Mouse (Mus musculus) neural tube, embryonic 15.5 days (tissue): ENCODE results near the gene Atp8b2. TPM values are rescaled to one million over a fixed set of nuclear protein-coding genes. Genes with fewer than 3 reads are reported as not detected.
A peak's percentile ranks its signal among the peaks of the same experiment; 100 is the strongest.

Experiments used
- ATAC-seq: fragments of 200-750 bp; cut with Nextera tagmentation; 2 replicates; pipeline ENCODE4 v1.8.0; 2017; ENCODE audit warnings: mild to moderate bottlenecking, moderate TSS enrichment, moderate library complexity; ENCODE audit not compliant: low FRiP score
- H3K27ac ChIP-seq: fragments of 300-500 bp; sonication (generic); replicated peaks from 2 replicates; pipeline ENCODE4 v1.5.1; 2015; ENCODE audit warnings: mild to moderate bottlenecking, inconsistent platforms
- H3K27me3 ChIP-seq: fragments of 300-500 bp; sonication (generic); replicated peaks from 2 replicates; pipeline ENCODE4 v1.6.1; 2015; ENCODE audit warnings: inconsistent platforms
- H3K36me3 ChIP-seq: fragments of 300-500 bp; sonication (generic); 2 replicates; pipeline ENCODE4 v1.6.1; 2015; ENCODE audit warnings: inconsistent platforms
- H3K4me1 ChIP-seq: fragments of 300-500 bp; sonication (generic); 2 replicates; pipeline ENCODE4 v1.6.1; 2015; ENCODE audit warnings: inconsistent platforms
- H3K4me2 ChIP-seq: fragments of 300-500 bp; sonication (generic); 2 replicates; pipeline ENCODE4 v1.6.1; 2015; ENCODE audit warnings: inconsistent platforms, mild to moderate bottlenecking, moderate library complexity
- H3K4me3 ChIP-seq: fragments of 300-500 bp; sonication (generic); replicated peaks from 2 replicates; pipeline ENCODE4 v1.5.1; 2015; ENCODE audit warnings: mild to moderate bottlenecking, inconsistent platforms
- H3K9ac ChIP-seq: fragments of 300-500 bp; sonication (generic); replicated peaks from 2 replicates; pipeline ENCODE4 v1.6.1; 2015; ENCODE audit warnings: mild to moderate bottlenecking, inconsistent platforms
- H3K9me3 ChIP-seq: fragments of 300-500 bp; sonication (generic); replicated peaks from 2 replicates; pipeline ENCODE4 v1.6.1; 2016; ENCODE audit warnings: inconsistent platforms
- WGBS: fragments of 180-500 bp; shearing (Covaris S2); methylation state at CpG from one replicate; pipeline ENCODE4 v1.1.7; 2015; ENCODE audit warnings: mixed read lengths; 5-methylcytosine and 5-hydroxymethylcytosine counted together
- polyA plus RNA-seq: library from polyadenylated mRNA; unstranded; fragments of >200 nt; fragmentation: Nextera tagmentation; extraction: Ambion mirVana; gene quantifications from 2 replicates; pipeline ENCODE4 v1.2.1, GENCODE M21; 2015

Atp8b2 gene
- polyA plus RNA-seq: 11.9 and 12.9 TPM in 2 replicates

- ATAC-seq: peak; percentile 70
- Histone ChIP-seq H3K4me1 (peaks cover 65% of the 10 kb centered on the region), H3K27me3 (no peaks in the 10 kb centered on the region), H3K4me3 (peak within 1 kb of the TSS; percentile 88), H3K4me2 (peak within 1 kb of the TSS; percentile 97), H3K9ac (peak within 1 kb of the TSS; percentile 93), H3K36me3 (peaks cover 3% of the 10 kb centered on the region; the same call in 1 of the 2 replicates), H3K9me3 (no peaks in the 10 kb centered on the region), H3K27ac (peak within 1 kb of the TSS; percentile 94)
- WGBS: under 1% methylated on average over 28 of the region's 35 CpGs
These were observed at the start of gene Atp8b2 for GRCm38 (mm10) chr3:89963221-89963763. Gene Atp8b2 (minus strand): TSS chr3:89963508.

GRCm38 (mm10) chr3:90010291-90010690 lies 47.0 kb upstream of the Atp8b2 start:
- no peaks in the 10 kb centered on the region for H3K27me3 ChIP-seq
- H3K9me3 ChIP-seq: no peaks in the 10 kb centered on the region
- no peak overlapping the region for H3K4me2 ChIP-seq
- H3K27ac ChIP-seq: no peak overlapping the region
- WGBS: 93% methylated on average over 2 of the region's 2 CpGs
- no peak overlapping the region for H3K4me3 ChIP-seq
- no peak for ATAC-seq
- peaks cover 96% of the 10 kb centered on the region for H3K36me3 ChIP-seq
- no peak overlapping the region for H3K9ac ChIP-seq
- H3K4me1 ChIP-seq: no peaks in the 10 kb centered on the region

- H3K27ac ChIP-seq: no peak overlapping the region
- no peaks in the 10 kb centered on the region for H3K27me3 ChIP-seq
- ATAC-seq: no peak
- peaks cover 67% of the 10 kb centered on the region for H3K36me3 ChIP-seq
- no peak overlapping the region for H3K4me2 ChIP-seq
- H3K9me3 ChIP-seq: no peaks in the 10 kb centered on the region
- 60% methylated on average over 3 of the region's 3 CpGs for WGBS
- H3K9ac ChIP-seq: no peak overlapping the region
- no peak overlapping the region for H3K4me3 ChIP-seq
- H3K4me1 ChIP-seq: peaks cover 8% of the 10 kb centered on the region
These were observed 40.9 kb upstream of the Atp8b2 start for GRCm38 (mm10) chr3:90004091-90004796.

- peak overlapping the region; percentile 5; the same call in 1 of the 2 replicates for H3K27ac ChIP-seq
- H3K9me3 ChIP-seq: no peaks in the 10 kb centered on the region
- no peak overlapping the region for H3K4me3 ChIP-seq
- H3K27me3 ChIP-seq: no peaks in the 10 kb centered on the region
- no peak overlapping the region for H3K4me2 ChIP-seq
- 0 out of 2 replicates have a peak overlapping the region, but pooled peaks have one; percentile 73 for H3K9ac ChIP-seq
- no peak for ATAC-seq
- H3K4me1 ChIP-seq: peaks cover 26% of the 10 kb centered on the region
- H3K36me3 ChIP-seq: peaks cover 41% of the 10 kb centered on the region
- 88% methylated on average over 4 of the region's 4 CpGs for WGBS
These were observed 36.5 kb upstream of the Atp8b2 start for GRCm38 (mm10) chr3:89999830-90000229.

GRCm38 (mm10) chr3:89999090-89999489 lies 35.8 kb upstream of the Atp8b2 start:
- Histone ChIP-seq H3K36me3 (peaks cover 46% of the 10 kb centered on the region), H3K4me2 (peak overlapping the region; percentile 93), H3K9me3 (no peaks in the 10 kb centered on the region), H3K9ac (peak overlapping the region; percentile 73), H3K4me1 (peaks cover 26% of the 10 kb centered on the region), H3K4me3 (peak overlapping the region; percentile 76), H3K27me3 (no peaks in the 10 kb centered on the region), H3K27ac (peak overlapping the region; percentile 91)
- WGBS: 15% methylated on average over 8 of the region's 8 CpGs
- ATAC-seq: peak; percentile 35; the same call in 1 of the 2 replicates

GRCm38 (mm10) chr3:89998612-89999054 lies 35.3 kb upstream of the Atp8b2 start, which contains the start of gene Hax1:
Gene Hax1 (minus strand): TSS chr3:89998780.
- Histone ChIP-seq H3K9me3 (no peaks in the 10 kb centered on the region), H3K9ac (peak within 1 kb of the TSS; percentile 73), H3K27ac (peak within 1 kb of the TSS; percentile 91), H3K4me3 (peak within 1 kb of the TSS; percentile 76), H3K4me2 (peak within 1 kb of the TSS; percentile 93), H3K27me3 (no peaks in the 10 kb centered on the region), H3K36me3 (peaks cover 46% of the 10 kb centered on the region), H3K4me1 (peaks cover 26% of the 10 kb centered on the region)
- ATAC-seq: peak; percentile 93
- under 1% methylated on average over 26 of the region's 26 CpGs for WGBS

- H3K36me3 ChIP-seq: peaks cover 44% of the 10 kb centered on the region
- H3K4me2 ChIP-seq: peak overlapping the region; percentile 93
- peaks cover 26% of the 10 kb centered on the region for H3K4me1 ChIP-seq
- peak; percentile 46 for ATAC-seq
- H3K4me3 ChIP-seq: peak overlapping the region; percentile 76
- peak overlapping the region; percentile 73 for H3K9ac ChIP-seq
- peak overlapping the region; percentile 91 for H3K27ac ChIP-seq
- no peaks in the 10 kb centered on the region for H3K27me3 ChIP-seq
- 12% methylated on average over 23 of the region's 23 CpGs for WGBS
- H3K9me3 ChIP-seq: no peaks in the 10 kb centered on the region
These were observed 34.6 kb upstream of the Atp8b2 start for GRCm38 (mm10) chr3:89997791-89998495.

- WGBS: 95% methylated on average over 5 of the region's 5 CpGs
- no peak for ATAC-seq
- H3K9me3 ChIP-seq: no peaks in the 10 kb centered on the region
These were observed 31.7 kb upstream of the Atp8b2 start for GRCm38 (mm10) chr3:89994807-89995515.

GRCm38 (mm10) chr3:89987822-89988221 lies 24.5 kb upstream of the Atp8b2 start:
- Histone ChIP-seq H3K4me2 (no peak overlapping the region), H3K9ac (no peak overlapping the region), H3K9me3 (no peaks in the 10 kb centered on the region), H3K36me3 (no peaks in the 10 kb centered on the region), H3K27me3 (no peaks in the 10 kb centered on the region), H3K4me3 (no peak overlapping the region), H3K27ac (no peak overlapping the region), H3K4me1 (no peaks in the 10 kb centered on the region)
- ATAC-seq: no peak
- 94% methylated on average over 4 of the region's 4 CpGs for WGBS

More at GRCm38 (mm10) chr3:89994807-89995515, 31.7 kb upstream of the Atp8b2 start:
- H3K9ac ChIP-seq: no peak overlapping the region
- H3K27me3 ChIP-seq: no peaks in the 10 kb centered on the region
- H3K4me1 ChIP-seq: peaks cover 26% of the 10 kb centered on the region
- H3K36me3 ChIP-seq: peaks cover 20% of the 10 kb centered on the region
- no peak overlapping the region for H3K4me2 ChIP-seq
- H3K4me3 ChIP-seq: no peak overlapping the region
- H3K27ac ChIP-seq: no peak overlapping the region

GRCm38 (mm10) chr3:89987211-89987610 lies 23.9 kb upstream of the Atp8b2 start:
- no peaks in the 10 kb centered on the region for H3K36me3 ChIP-seq
- H3K9ac ChIP-seq: no peak overlapping the region
- H3K4me1 ChIP-seq: no peaks in the 10 kb centered on the region
- ATAC-seq: no peak
- H3K9me3 ChIP-seq: no peaks in the 10 kb centered on the region
- H3K4me2 ChIP-seq: no peak overlapping the region
- no peak overlapping the region for H3K4me3 ChIP-seq
- no peaks in the 10 kb centered on the region for H3K27me3 ChIP-seq
- WGBS: 55% methylated on average over 3 of the region's 3 CpGs
- no peak overlapping the region for H3K27ac ChIP-seq

GRCm38 (mm10) chr3:89982426-89982825 lies 19.1 kb upstream of the Atp8b2 start:
- Histone ChIP-seq H3K9me3 (no peaks in the 10 kb centered on the region), H3K4me1 (no peaks in the 10 kb centered on the region), H3K4me3 (no peak overlapping the region), H3K27ac (no peak overlapping the region), H3K9ac (no peak overlapping the region), H3K36me3 (no peaks in the 10 kb centered on the region), H3K27me3 (no peaks in the 10 kb centered on the region), H3K4me2 (no peak overlapping the region)
- no peak for ATAC-seq
- 75% methylated on average over 5 of the region's 5 CpGs for WGBS
